Mouse (Mus musculus) embryonic fibroblast, embryonic 13.5 days (primary cell): ENCODE measurements around the gene Fli1. TPM values are rescaled to one million over a fixed set of nuclear protein-coding genes. Genes with fewer than 3 reads are reported as not detected.
A peak's percentile ranks its signal among the peaks of the same experiment; 100 is the strongest.

ENCODE experiments used
- H3K27ac ChIP-seq: 2 replicates; pipeline ENCODE4 v1.5.1; 2012; ENCODE audit warnings: low read length, control low read depth, inconsistent platforms; ENCODE audit not compliant: insufficient read depth
- H3K4me1 ChIP-seq: 2 replicates; pipeline ENCODE4 v1.6.1; 2011; ENCODE audit warnings: low read length; ENCODE audit not compliant: control insufficient read depth, insufficient read depth
- H3K4me3 ChIP-seq: 2 replicates; pipeline ENCODE4 v1.5.1; 2011; ENCODE audit warnings: mild to moderate bottlenecking, control low read depth, low read length; ENCODE audit not compliant: insufficient read depth
- CTCF ChIP-seq: IDR thresholded peaks from 2 replicates; pipeline ENCODE4 v1.5.1; 2011; ENCODE audit warnings: mild to moderate bottlenecking, control low read depth, low read length, moderate library complexity, borderline replicate concordance; ENCODE audit not compliant: insufficient read depth
- POLR2A ChIP-seq: IDR thresholded peaks from 2 replicates; pipeline ENCODE4 v1.6.1; 2011; ENCODE audit warnings: low read depth, mild to moderate bottlenecking, control low read depth, low read length, moderate library complexity
- polyA plus RNA-seq: library from polyadenylated mRNA; stranded (reverse); fragments of >200 nt; gene quantifications from 2 replicates; pipeline ENCODE4 v1.2.4, GENCODE M21; 2011; ENCODE audit warnings: low read depth; ENCODE audit not compliant: missing spikeins, insufficient read length

The Fli1 gene
- 5.0 and 6.8 TPM in 2 replicates for polyA plus RNA-seq

DNA sequence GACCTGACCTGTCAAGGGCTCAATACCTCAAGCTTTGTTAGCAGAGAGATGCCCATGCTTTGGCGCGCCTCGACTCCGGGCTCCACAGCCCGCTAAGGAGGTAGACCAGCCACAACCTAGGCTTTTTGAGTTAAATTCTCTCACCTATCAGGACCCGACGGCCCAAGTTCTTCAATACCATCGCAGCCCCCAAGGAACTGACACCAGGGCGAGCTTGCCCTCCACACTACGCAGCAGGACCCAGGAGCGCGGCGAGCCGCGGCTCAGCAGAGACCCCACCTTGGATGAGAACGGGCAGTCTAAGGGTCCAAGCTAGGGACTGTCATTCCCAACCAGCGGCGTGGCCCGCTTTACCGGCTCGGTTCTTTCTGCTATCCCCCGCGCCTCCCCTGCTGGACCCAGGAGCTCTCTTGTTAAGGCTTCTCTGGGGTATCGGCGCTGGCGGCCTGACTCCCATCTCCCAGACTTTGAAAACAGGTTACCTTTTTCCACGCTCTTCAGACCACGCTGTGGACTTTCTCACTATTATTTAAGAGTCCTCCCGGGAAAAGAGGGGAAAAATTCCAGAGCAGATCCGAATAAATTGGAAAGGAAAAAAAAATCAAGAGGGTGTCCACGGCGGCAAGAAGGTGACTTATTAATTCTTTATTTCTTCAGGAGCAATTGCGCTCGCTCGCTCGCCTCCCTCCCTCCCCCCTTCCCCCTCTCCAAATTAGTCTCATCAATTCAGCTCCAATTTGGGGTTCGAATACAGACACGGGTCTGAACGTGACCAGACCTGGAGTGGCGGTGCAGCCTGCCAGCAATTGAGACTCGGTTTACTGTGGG lies at the start of gene Fli1:
Gene Fli1 (minus strand): TSS at position 650 of the 828 bp plus-strand sequence.
- H3K4me1 ChIP-seq: no peaks in the 10 kb centered on the region
- no peak within 1 kb of the TSS for H3K27ac ChIP-seq
- no peak for TF ChIP-seq POLR2A
- no peak for TF ChIP-seq CTCF
- peak within 1 kb of the TSS; percentile 59 for H3K4me3 ChIP-seq

DNA sequence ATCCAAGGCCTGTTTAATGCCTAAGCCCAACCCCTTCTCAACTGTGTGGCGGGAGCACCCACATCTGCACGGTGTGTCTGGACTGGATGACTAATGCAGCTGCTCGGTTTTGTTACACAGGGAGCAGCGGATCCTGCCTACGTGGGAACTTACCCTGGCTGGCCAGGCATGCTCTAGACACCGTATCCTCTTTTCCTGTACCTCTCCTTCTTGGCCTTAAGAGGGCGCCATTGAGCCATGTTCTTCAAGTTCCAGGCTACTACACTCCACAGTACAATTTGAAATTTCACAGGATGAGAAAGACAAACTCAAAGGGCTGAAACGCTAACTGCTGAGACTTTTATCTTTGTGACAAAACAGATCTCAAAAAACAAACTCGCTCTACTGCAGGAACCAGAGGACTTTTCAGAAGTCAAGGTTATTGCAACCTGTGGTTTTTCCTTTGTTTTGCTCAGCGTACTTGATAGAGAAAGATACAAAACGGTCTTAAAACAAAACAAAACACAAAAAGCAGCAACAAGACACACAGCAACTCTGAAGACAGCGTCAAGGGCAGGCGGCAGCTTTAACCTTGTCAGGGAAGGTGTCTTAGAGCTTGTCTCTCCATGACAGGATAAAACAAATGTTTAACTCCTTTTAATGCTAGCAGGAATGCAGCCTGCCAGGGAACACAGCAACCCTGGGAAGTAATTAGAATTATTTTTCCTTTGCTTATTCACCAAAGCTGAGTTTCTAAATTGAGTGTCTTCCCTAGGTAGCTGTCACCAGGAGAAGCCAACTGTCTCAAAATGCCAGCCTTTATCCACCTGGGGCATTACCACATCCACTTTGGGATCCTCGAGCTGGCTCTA lies 49.3 kb upstream of the Fli1 start:
- TF ChIP-seq CTCF: peak; percentile 58; the same call in 1 of the 2 replicates
- no peak for TF ChIP-seq POLR2A
- H3K4me1 ChIP-seq: no peaks in the 10 kb centered on the region
- no peak overlapping the region for H3K27ac ChIP-seq
- H3K4me3 ChIP-seq: no peak overlapping the region

DNA sequence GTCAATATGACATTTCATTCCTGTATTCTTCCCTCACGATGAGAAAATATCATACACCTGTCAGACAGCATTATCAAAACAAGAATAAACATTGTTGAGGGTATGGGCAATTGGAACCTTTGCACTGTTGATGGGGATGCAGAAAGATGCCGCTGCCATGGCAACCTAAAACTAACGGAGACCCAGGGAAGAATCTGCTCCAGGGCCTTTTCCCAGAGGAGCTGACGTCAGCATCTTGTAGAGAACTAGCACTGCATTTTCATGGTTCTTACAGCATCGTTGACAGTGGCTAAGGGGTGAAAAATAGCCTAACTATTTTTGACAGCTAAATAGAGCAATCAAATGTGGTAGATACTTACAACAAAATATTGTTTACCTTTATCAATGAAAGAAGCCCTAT lies 47.9 kb upstream of the Fli1 start:
- Histone ChIP-seq H3K27ac (no peak overlapping the region), H3K4me1 (no peaks in the 10 kb centered on the region), H3K4me3 (no peak overlapping the region)
- TF ChIP-seq CTCF: no peak
- TF ChIP-seq POLR2A: no peak

DNA sequence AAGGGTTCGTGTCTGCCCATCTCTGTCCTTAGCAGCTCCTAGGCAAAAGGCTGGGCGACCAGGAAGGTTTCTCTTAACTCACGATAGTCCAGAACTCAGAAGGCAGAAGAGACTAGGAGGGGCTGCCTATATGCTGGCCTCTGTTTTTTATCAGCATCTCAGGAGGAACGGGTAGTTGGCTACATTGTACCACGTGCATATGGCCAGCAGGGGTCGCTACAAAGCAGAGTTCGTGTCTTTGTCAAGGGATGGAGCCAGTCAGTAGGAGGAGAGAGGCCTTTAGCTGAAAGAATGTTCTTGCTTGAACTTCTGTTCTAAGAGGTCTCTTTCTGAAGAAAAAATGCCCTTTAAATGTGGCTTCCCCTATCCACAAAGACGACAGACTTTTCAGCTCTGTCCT lies 47.2 kb upstream of the Fli1 start:
- Histone ChIP-seq H3K27ac (no peak overlapping the region), H3K4me1 (no peaks in the 10 kb centered on the region), H3K4me3 (no peak overlapping the region)
- TF ChIP-seq CTCF (peak; percentile 88; the same call in 1 of the 2 replicates), POLR2A (no peak)

DNA sequence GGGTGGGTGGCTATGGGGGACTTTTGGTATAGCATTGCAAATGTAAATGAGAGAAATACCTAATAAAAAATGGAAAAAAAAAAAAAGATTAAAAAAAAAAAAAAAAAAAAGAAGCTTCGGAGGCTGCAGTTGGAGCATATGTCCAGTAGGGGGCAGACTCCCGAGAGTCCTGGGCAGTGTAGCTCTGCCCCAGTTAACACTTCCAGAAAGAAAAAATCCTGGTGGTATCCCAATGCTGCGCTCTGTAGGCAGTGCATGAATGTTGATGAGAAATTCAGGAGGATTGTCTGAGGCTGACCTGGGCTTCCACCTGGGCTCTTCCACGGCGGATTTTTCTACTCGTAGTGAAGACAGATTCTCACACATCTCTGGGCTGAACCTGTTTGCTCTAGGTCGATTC lies 42.7 kb upstream of the Fli1 start:
- no peak for TF ChIP-seq CTCF
- TF ChIP-seq POLR2A: no peak
- Histone ChIP-seq H3K4me1 (no peaks in the 10 kb centered on the region), H3K4me3 (no peak overlapping the region), H3K27ac (no peak overlapping the region)

DNA sequence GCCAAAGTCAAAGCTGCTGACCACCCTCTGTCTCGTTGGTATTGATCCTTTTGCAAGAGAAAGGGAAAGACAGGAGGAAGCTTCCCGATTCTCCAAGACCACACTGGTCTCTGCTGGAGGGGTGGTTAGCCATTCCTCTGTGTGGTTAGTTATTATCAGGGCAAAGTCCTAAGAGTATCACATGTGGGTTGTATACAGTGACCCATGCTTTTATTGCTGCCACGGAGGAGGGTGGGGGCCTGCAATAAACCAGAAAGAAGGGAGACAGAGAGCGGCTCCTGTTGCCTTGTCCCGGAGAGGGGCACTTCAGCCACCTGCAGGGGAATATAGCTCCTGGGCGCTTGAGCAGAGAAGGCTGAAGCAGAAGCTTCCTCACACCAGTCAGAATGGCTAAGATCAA lies 41.2 kb upstream of the Fli1 start:
- TF ChIP-seq CTCF (no peak), POLR2A (no peak)
- H3K27ac ChIP-seq: no peak overlapping the region
- H3K4me3 ChIP-seq: no peak overlapping the region
- H3K4me1 ChIP-seq: no peaks in the 10 kb centered on the region

DNA sequence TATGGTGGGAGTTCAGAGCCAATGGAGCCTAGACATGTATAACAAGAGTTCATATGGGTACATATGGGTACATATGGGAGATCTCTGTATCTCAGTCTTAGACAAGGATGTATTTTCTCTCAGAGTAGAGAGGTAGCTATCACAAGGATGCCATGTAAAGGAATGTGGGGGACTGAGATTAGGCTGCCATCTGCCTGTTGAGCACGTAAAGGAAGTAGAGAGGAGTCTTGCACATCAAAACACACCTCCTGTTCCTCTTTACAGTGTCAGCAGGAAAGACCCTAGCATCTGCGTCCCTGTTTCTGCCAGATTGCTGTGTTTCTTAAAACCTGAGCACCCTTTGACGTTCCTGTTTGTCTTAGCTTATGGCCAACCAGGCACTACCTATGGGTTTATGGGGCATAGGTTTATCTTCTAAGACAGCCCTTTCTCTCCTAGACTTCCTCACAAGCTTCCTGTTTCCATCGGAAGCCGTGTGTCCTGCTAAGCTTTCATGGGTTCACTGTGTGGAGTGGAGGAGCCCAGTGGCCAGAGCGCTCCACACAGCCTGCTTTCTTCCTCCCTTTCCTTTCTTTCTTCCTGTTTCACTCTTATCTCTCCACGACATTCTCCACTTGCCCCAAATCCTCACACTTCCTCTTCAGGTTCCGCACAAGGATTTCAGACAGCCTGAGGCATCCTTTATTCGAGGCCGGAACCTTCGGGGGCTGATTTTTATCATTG lies 39.4 kb upstream of the Fli1 start:
- H3K27ac ChIP-seq: no peak overlapping the region
- H3K4me1 ChIP-seq: no peaks in the 10 kb centered on the region
- TF ChIP-seq CTCF (no peak), POLR2A (no peak)
- H3K4me3 ChIP-seq: no peak overlapping the region

DNA sequence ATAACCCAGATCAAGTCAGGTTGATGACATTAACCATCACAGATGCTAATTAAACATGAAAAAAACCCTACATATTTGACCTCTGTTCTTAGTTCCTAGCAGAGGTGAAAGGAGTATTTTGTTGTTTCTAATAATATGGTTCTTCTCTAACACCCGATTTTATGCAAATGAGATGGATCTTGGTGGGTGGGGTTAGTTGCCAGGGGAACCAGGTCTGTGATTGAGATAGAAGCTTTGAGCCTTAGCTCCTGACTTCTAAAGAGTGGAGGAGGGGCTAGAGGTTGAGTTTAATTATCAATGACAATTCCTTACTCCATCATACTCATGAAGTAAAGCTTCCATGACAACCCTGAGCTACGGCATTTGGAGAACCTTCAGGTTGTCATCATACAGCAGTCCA lies 35.8 kb upstream of the Fli1 start:
- no peak for TF ChIP-seq POLR2A
- TF ChIP-seq CTCF: no peak
- H3K4me1 ChIP-seq: no peaks in the 10 kb centered on the region
- no peak overlapping the region for H3K27ac ChIP-seq
- H3K4me3 ChIP-seq: no peak overlapping the region

DNA sequence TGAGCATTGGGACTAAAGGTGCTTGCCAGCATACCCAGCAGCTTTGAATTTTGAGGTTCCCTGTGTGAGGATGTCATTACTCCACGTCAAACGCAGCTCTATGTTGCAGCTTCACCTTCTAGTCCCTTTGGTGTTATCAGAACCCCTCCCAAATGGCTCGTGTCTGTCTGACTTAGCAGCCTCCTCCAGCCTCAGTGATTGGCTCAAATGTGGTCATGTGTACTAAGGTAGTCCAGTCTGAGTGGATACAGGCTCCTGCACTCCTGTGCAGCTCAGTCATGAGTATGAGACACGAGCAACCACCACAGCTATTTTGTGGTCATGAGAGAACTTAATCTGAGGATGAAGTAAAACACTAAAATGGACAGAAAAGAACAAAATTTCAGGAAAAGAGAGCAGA lies 31.0 kb upstream of the Fli1 start:
- H3K4me3 ChIP-seq: no peak overlapping the region
- no peak for TF ChIP-seq POLR2A
- TF ChIP-seq CTCF: no peak
- H3K4me1 ChIP-seq: no peaks in the 10 kb centered on the region
- H3K27ac ChIP-seq: no peak overlapping the region
